Mouse (Mus musculus) right cerebral cortex, postnatal 10 days (tissue): Measurements from ENCODE around the gene Dntt.

Experiments
- DNase-seq, 2 experiments: peaks; one replicate each; pipeline ENCODE4 v3.0.0; 2021; ENCODE audit warnings: low spot score in 2 of 2

Gene Dntt

GRCm38 (mm10) chr19:41011676-41012075 is 17.4 kb upstream of the Dntt start:
- no peak for DNase-seq

- DNase-seq: no peak
These were observed 15.5 kb upstream of the Dntt start for GRCm38 (mm10) chr19:41013591-41013990.

GRCm38 (mm10) chr19:41014003-41014402 is 15.1 kb upstream of the Dntt start:
- DNase-seq: peak; percentile 51 to 55

- DNase-seq: peak; percentile 82 to 86
These were observed 12.9 kb upstream of the Dntt start for GRCm38 (mm10) chr19:41015951-41016716.

GRCm38 (mm10) chr19:41019164-41019675 is 9.9 kb upstream of the Dntt start:
- no peak for DNase-seq

- DNase-seq: no peak
These were observed 8.5 kb upstream of the Dntt start for GRCm38 (mm10) chr19:41020537-41020936.

GRCm38 (mm10) chr19:41022244-41022643 is 6.8 kb upstream of the Dntt start:
- DNase-seq: peak; percentile 62 to 77

- DNase-seq: no peak
These were observed 2.5 kb upstream of the Dntt start for GRCm38 (mm10) chr19:41026551-41026950.

GRCm38 (mm10) chr19:41027024-41027423 is 2.1 kb upstream of the Dntt start:
- no peak for DNase-seq

- no peak for DNase-seq
These were observed 1.5 kb upstream of the Dntt start for GRCm38 (mm10) chr19:41027601-41028000.

GRCm38 (mm10) chr19:41030161-41030560 is 1.1 kb downstream of the Dntt start:
- DNase-seq: no peak

GRCm38 (mm10) chr19:41031009-41031408 is 1.9 kb downstream of the Dntt start:
- DNase-seq: no peak

GRCm38 (mm10) chr19:41031869-41032268 is 2.8 kb downstream of the Dntt start:
- DNase-seq: no peak

GRCm38 (mm10) chr19:41035809-41036551 is 6.9 kb downstream of the Dntt start:
- DNase-seq: no peak

GRCm38 (mm10) chr19:41039110-41039509 is 10.0 kb downstream of the Dntt start:
- DNase-seq: no peak

- no peak for DNase-seq
These were observed 16.2 kb downstream of the Dntt start for GRCm38 (mm10) chr19:41045091-41045770.

GRCm38 (mm10) chr19:41047437-41048186 is 18.5 kb downstream of the Dntt start:
- peak in 1 of 2 experiments; percentile 42 for DNase-seq

- no peak for DNase-seq
These were observed 19.1 kb downstream of the Dntt start for GRCm38 (mm10) chr19:41048187-41048559.

- no peak for DNase-seq
These were observed 22.6 kb downstream of the Dntt start for GRCm38 (mm10) chr19:41051714-41052113.

- no peak for DNase-seq
These were observed 23.2 kb downstream of the Dntt start for GRCm38 (mm10) chr19:41052247-41052646.

GRCm38 (mm10) chr19:41053530-41053929 is 24.5 kb downstream of the Dntt start:
- DNase-seq: no peak

- DNase-seq: no peak
These were observed 25.6 kb downstream of the Dntt start for GRCm38 (mm10) chr19:41054702-41055101.
